Comparison of ENCODE assay signal across 19 mouse cellular contexts in the genomic region with DNA sequence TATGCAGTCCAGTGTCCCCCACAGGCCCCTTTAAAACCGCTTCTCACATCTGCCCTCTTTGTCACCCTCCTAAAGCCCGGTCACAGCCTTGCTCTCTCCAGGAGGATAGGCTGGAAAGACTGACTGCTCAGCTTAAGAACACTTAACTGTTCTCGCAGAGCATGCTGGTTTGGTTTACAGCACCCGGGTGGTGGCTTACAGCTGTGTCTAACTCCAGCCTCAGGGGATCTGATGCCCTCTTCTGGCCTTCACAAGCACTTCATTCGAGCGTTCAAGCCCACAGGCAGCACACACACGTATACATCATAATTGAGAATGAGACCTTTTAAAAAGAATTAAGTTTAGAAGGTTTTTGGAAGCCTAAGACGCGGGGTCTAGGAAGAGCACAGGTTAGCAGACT.
DNase-seq lines count a peak whose midpoint lies in the region; ATAC-seq and TF ChIP-seq lines count a peak whose summit lies in the region.
"Had no signal": no experiment of that assay in that cellular context is flagged by ENCODE, and none has a peak within 500 bp of the region (broad histone marks: within the 10 kb centered on the region; RNA-seq: fewer than 3 reads in every experiment).

No protein-coding gene starts in this region.

- no peak overlapping the region for H3K4me3 ChIP-seq in kidney, postnatal 0 days (replicated peaks; ENCODE audit: low read depth, low read length)
- H3K4me3 ChIP-seq in stomach, postnatal 0 days (ENCODE audit: low read depth, low read length): no peak overlapping the region
- H3K4me3 ChIP-seq: embryonic facial prominence, embryonic 15.5 days; forebrain, embryonic 10.5 days; hindbrain, embryonic 12.5 days; liver, embryonic 15.5 days; neural tube, embryonic 12.5 days had no signal

- no peak for ATAC-seq in CD4-positive, CD25-positive, alpha-beta regulatory T cell, adult 4 months
- ATAC-seq in kidney, postnatal 0 days (replicated peaks; ENCODE audit: low FRiP score, low read depth): no peak
- no peak for ATAC-seq in stomach, postnatal 0 days (ENCODE audit: low FRiP score, low TSS enrichment)
- ATAC-seq: activated CD4-positive, CD25-positive, alpha-beta regulatory T cell, adult 4 months had no signal

- H3K27me3 ChIP-seq in kidney, postnatal 0 days (ENCODE audit: insufficient read depth, low read length): no peaks in the 10 kb centered on the region
- no peaks in the 10 kb centered on the region for H3K27me3 ChIP-seq in stomach, postnatal 0 days (ENCODE audit: control insufficient read depth, insufficient read depth, low read length)
- H3K27me3 ChIP-seq: embryonic facial prominence, embryonic 15.5 days; hindbrain, embryonic 12.5 days; liver, embryonic 15.5 days; neural tube, embryonic 12.5 days had no signal

- no peak for TF ChIP-seq EP300 in stomach, postnatal 0 days (optimal IDR thresholded peaks at IDR 0.05)

- H3K4me2 ChIP-seq in kidney, postnatal 0 days (ENCODE audit: low read length): no peak overlapping the region
- H3K4me2 ChIP-seq in stomach, postnatal 0 days (replicated peaks; ENCODE audit: low read depth): no peak overlapping the region
- H3K4me2 ChIP-seq: embryonic facial prominence, embryonic 15.5 days; hindbrain, embryonic 12.5 days; liver, embryonic 15.5 days; neural tube, embryonic 12.5 days had no signal

- H3K27ac ChIP-seq in kidney, postnatal 0 days: no peak overlapping the region
- no peak overlapping the region for H3K27ac ChIP-seq in stomach, postnatal 0 days (replicated peaks)
- H3K27ac ChIP-seq: embryonic facial prominence, embryonic 15.5 days; forebrain, embryonic 10.5 days; hindbrain, embryonic 12.5 days; liver, embryonic 15.5 days; neural tube, embryonic 12.5 days had no signal

- H3K9ac ChIP-seq in kidney, postnatal 0 days (ENCODE audit: low read depth, low read length): no peak overlapping the region
- no peak overlapping the region for H3K9ac ChIP-seq in stomach, postnatal 0 days (ENCODE audit: low read length)
- H3K9ac ChIP-seq: embryonic facial prominence, embryonic 15.5 days; hindbrain, embryonic 12.5 days; liver, embryonic 15.5 days; neural tube, embryonic 12.5 days had no signal

- no peaks in the 10 kb centered on the region for H3K9me3 ChIP-seq in kidney, postnatal 0 days (replicated peaks; ENCODE audit: low read length)
- no peaks in the 10 kb centered on the region for H3K9me3 ChIP-seq in stomach, postnatal 0 days (ENCODE audit: control insufficient read depth, low read length)
- H3K9me3 ChIP-seq: embryonic facial prominence, embryonic 15.5 days; forebrain, embryonic 10.5 days; hindbrain, embryonic 12.5 days; liver, embryonic 15.5 days; neural tube, embryonic 12.5 days had no signal

- peak; percentile 28; the same call in 1 of the 2 replicates for TF ChIP-seq CTCF in kidney, postnatal 0 days (IDR thresholded peaks at IDR 0.05; ENCODE audit: low read depth)
- TF ChIP-seq CTCF in stomach, postnatal 0 days (IDR thresholded peaks at IDR 0.05; ENCODE audit: low read depth): peak; percentile 24; the same call in 1 of the 2 replicates

- WGBS in kidney, postnatal 0 days: 85% methylated on average over 9 of the region's 9 CpGs
- 85% methylated on average over 9 of the region's 9 CpGs for WGBS in stomach, postnatal 0 days

- 0 out of 2 replicates have a peak, but pooled peaks cover 5% of the 10 kb centered on the region for H3K4me1 ChIP-seq in kidney, postnatal 0 days (replicated peaks; ENCODE audit: insufficient read depth, low read length)
- H3K4me1 ChIP-seq in stomach, postnatal 0 days (replicated peaks; ENCODE audit: control insufficient read depth, insufficient read depth): peaks cover 2% of the 10 kb centered on the region; the same call in 1 of the 2 replicates
- H3K4me1 ChIP-seq: embryonic facial prominence, embryonic 15.5 days; liver, embryonic 15.5 days; neural tube, embryonic 12.5 days had no signal

- peak; percentile 9 for DNase-seq in CD4-positive, CD25-positive, alpha-beta regulatory T cell, adult 2 months (ENCODE audit: low read depth, low spot score)
- no peak for DNase-seq in kidney, postnatal 0 days (ENCODE audit: low spot score)
- no peak for DNase-seq in kidney, adult 18-20 months
- DNase-seq in thymus, postnatal 25 days: peak; percentile 15
- DNase-seq in thymus, postnatal 10 days (ENCODE audit: low spot score in 2 of 2): no peak
- DNase-seq in stomach, postnatal 0 days (ENCODE audit: low spot score): no peak
- no peak for DNase-seq in frontal cortex, adult 2 months (ENCODE audit: extremely low spot score in 1 of 2, low spot score in 1 of 2)
- DNase-seq: adrenal gland, postnatal 25 days; cerebellum, adult 8-10 months; heart, postnatal 10 days; lung, postnatal 36 days; thymus, adult 2 months had no signal

- no peaks in the 10 kb centered on the region for H3K36me3 ChIP-seq in kidney, postnatal 0 days (ENCODE audit: insufficient read depth, low read length)
- H3K36me3 ChIP-seq in stomach, postnatal 0 days (ENCODE audit: control insufficient read depth, insufficient read depth, low read length): no peaks in the 10 kb centered on the region
- H3K36me3 ChIP-seq: hindbrain, embryonic 12.5 days; liver, embryonic 15.5 days had no signal

Comparison
In these comparisons a context has a peak if more than half of its experiments do, and no peak if none do; other contexts are left out.
1. DNase-seq: peak in CD4-positive, CD25-positive, alpha-beta regulatory T cell, adult 2 months (single experiment) and thymus, postnatal 25 days (single experiment); none in kidney, postnatal 0 days (single experiment), kidney, adult 18-20 months (single experiment), thymus, postnatal 10 days (0 of 2), stomach, postnatal 0 days (single experiment) and frontal cortex, adult 2 months (0 of 2).